Mouse (Mus musculus) MEL (cell line): ENCODE data around the gene Acvr1.

Experiments
- CHD1 ChIP-seq: IDR thresholded peaks from 2 replicates; pipeline ENCODE4 v1.6.1; 2012; ENCODE audit warnings: low read depth, mild to moderate bottlenecking, inconsistent platforms, low read length, improper control_type of control experiment
- CTCF ChIP-seq, 3 experiments: IDR thresholded peaks in 2 of 3; conservative IDR thresholded peaks in 1 of 3; 2 replicates each; pipeline ENCODE4 v1.5.1; 2011 to 2012; ENCODE audit warnings: low read length in 3 of 3, low read depth in 2 of 3, mild to moderate bottlenecking in 2 of 3, improper control_type of control experiment in 1 of 3, inconsistent platforms in 1 of 3, mixed read lengths in 1 of 3, moderate library complexity in 1 of 3; ENCODE audit not compliant: control insufficient read depth in 1 of 3, insufficient read depth in 1 of 3, poor library complexity in 1 of 3, severe bottlenecking in 1 of 3
- E2F4 ChIP-seq: IDR thresholded peaks from 2 replicates; pipeline ENCODE4 v1.6.1; 2011; ENCODE audit warnings: low read depth, low read length, improper control_type of control experiment, borderline replicate concordance
- EP300 ChIP-seq, 2 experiments: IDR thresholded peaks; 2 replicates each; pipeline ENCODE4 v1.6.1; 2011; ENCODE audit warnings: improper control_type of control experiment in 2 of 2, low read length in 2 of 2, low read depth in 1 of 2, mild to moderate bottlenecking in 1 of 2
- HCFC1 ChIP-seq: IDR thresholded peaks from 2 replicates; pipeline ENCODE4 v1.6.1; 2012; ENCODE audit warnings: low read depth, mild to moderate bottlenecking, inconsistent platforms, low read length, improper control_type of control experiment, moderate library complexity
- MEF2A ChIP-seq: IDR thresholded peaks from 2 replicates; pipeline ENCODE4 v1.6.1; 2014; ENCODE audit warnings: low read depth, mild to moderate bottlenecking, inconsistent platforms, low read length, improper control_type of control experiment; ENCODE audit not compliant: poor library complexity, insufficient replicate concordance, severe bottlenecking; ENCODE audit errors: extremely low read depth
- TBP ChIP-seq: IDR thresholded peaks from 2 replicates; pipeline ENCODE4 v1.8.0; 2011; ENCODE audit warnings: low read depth, low read length, improper control_type of control experiment
- UBTF ChIP-seq: IDR thresholded peaks from 2 replicates; pipeline ENCODE4 v1.6.1; 2012; ENCODE audit warnings: low read depth, mild to moderate bottlenecking, inconsistent platforms, low read length, improper control_type of control experiment, moderate library complexity, borderline replicate concordance; ENCODE audit not compliant: insufficient read depth

DNA sequence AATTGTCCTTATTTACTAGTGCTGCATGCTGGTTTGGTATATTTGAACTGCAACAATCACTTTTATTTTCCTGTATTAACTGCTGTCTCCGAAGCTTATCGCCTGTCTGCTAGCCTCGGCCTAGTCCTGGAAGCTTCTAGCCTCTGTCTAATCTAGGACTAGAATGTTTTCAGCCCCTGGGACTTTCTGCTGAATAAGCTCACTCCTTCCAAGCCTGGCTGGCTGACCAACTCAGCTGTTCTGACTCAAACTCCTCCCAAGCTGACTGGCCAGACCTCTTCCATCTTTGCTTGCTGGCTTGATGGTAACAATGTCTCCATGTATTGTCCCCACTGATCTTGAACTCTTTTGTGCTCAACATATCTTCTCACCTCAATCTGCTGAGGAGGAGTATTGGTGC, 71.7 kb downstream of the Acvr1 start:
- TF ChIP-seq CHD1 (no peak), UBTF (no peak), CTCF (IDR thresholded peaks at IDR 0.05 in 2 of 3, conservative IDR thresholded peaks at IDR 0.05 in 1 of 3; ENCODE audit: control insufficient read depth in 1 of 3, insufficient read depth in 1 of 3, low read depth in 2 of 3, low read length in 3 of 3, poor library complexity in 1 of 3, severe bottlenecking in 1 of 3) (no peak), TBP (no peak), MEF2A (no peak), EP300 (IDR thresholded peaks at IDR 0.05; ENCODE audit: low read depth in 1 of 2, low read length in 2 of 2) (no peak), E2F4 (no peak), HCFC1 (no peak)
